Mouse (Mus musculus) liver, embryonic 13.5 days (tissue): ENCODE results near the gene Mmp23. TPM values are rescaled to one million over a fixed set of nuclear protein-coding genes. Genes with fewer than 3 reads are reported as not detected.
"Not testable (repeated sequence)": the region's sequence is repeated elsewhere in the genome, so short reads cannot be mapped to it uniquely, and the experiment has no call there.

Experiments used
- ATAC-seq: fragments of 200-750 bp; cut with Nextera tagmentation; 2 replicates; pipeline ENCODE4 v1.8.0; 2017; ENCODE audit warnings: low read depth, mild to moderate bottlenecking, moderate number of reproducible peaks, moderate library complexity
- DNase-seq: peaks from one replicate; pipeline ENCODE4 v3.0.0; 2022
- H3K27ac ChIP-seq: fragments of 300-500 bp; sonication (generic); 2 replicates; pipeline ENCODE4 v1.5.1; 2015; ENCODE audit warnings: moderate library complexity, mild to moderate bottlenecking, inconsistent platforms
- H3K27me3 ChIP-seq: fragments of 300-500 bp; sonication (generic); 2 replicates; pipeline ENCODE4 v1.6.1; 2015; ENCODE audit warnings: mild to moderate bottlenecking, inconsistent platforms
- H3K36me3 ChIP-seq: fragments of 300-500 bp; sonication (generic); 2 replicates; pipeline ENCODE4 v1.6.1; 2015; ENCODE audit warnings: mild to moderate bottlenecking, inconsistent platforms
- H3K4me1 ChIP-seq: fragments of 300-500 bp; sonication (generic); replicated peaks from 2 replicates; pipeline ENCODE4 v1.6.1; 2015; ENCODE audit warnings: inconsistent platforms
- H3K4me2 ChIP-seq: fragments of 300-500 bp; sonication (generic); 2 replicates; pipeline ENCODE4 v1.6.1; 2015; ENCODE audit warnings: inconsistent platforms, mild to moderate bottlenecking, moderate library complexity
- H3K4me3 ChIP-seq: fragments of 300-500 bp; sonication (generic); replicated peaks from 2 replicates; pipeline ENCODE4 v1.5.1; 2015; ENCODE audit warnings: mild to moderate bottlenecking, inconsistent platforms
- H3K9ac ChIP-seq: fragments of 300-500 bp; sonication (generic); 2 replicates; pipeline ENCODE4 v1.6.1; 2015; ENCODE audit warnings: mild to moderate bottlenecking, inconsistent platforms
- H3K9me3 ChIP-seq: fragments of 300-500 bp; sonication (generic); replicated peaks from 2 replicates; pipeline ENCODE4 v1.6.1; 2016; ENCODE audit warnings: inconsistent platforms
- WGBS: fragments of 180-500 bp; shearing (Covaris S2); methylation state at CpG from one replicate; pipeline ENCODE4 v1.1.7; 2015; ENCODE audit not compliant: insufficient replicate concordance; 5-methylcytosine and 5-hydroxymethylcytosine counted together
- polyA plus RNA-seq: library from polyadenylated mRNA; unstranded; fragments of >200 nt; fragmentation: Nextera tagmentation; extraction: Ambion mirVana; gene quantifications from 2 replicates; pipeline ENCODE4 v1.2.1, GENCODE M21; 2015

The Mmp23 gene
- polyA plus RNA-seq, result 4.9 and 6.0 TPM in 2 replicates

- peaks cover 35% of the 10 kb centered on the region for H3K4me1 ChIP-seq
- no peak for DNase-seq
These were observed at the start of gene Mmp23 for GRCm38 (mm10) chr4:155653086-155653450. Gene Mmp23, minus strand, starts transcription at chr4:155653384.

GRCm38 (mm10) chr4:155700425-155700824 is 47.2 kb upstream of the Mmp23 start:
- H3K27ac ChIP-seq, result no peak overlapping the region
- no peak overlapping the region for H3K9ac ChIP-seq
- peaks cover 8% of the 10 kb centered on the region for H3K4me1 ChIP-seq
- peaks cover 22% of the 10 kb centered on the region for H3K27me3 ChIP-seq
- no peak for ATAC-seq
- no peaks in the 10 kb centered on the region for H3K36me3 ChIP-seq
- no peak overlapping the region for H3K4me2 ChIP-seq
- no peaks in the 10 kb centered on the region for H3K9me3 ChIP-seq
- H3K4me3 ChIP-seq, result no peak overlapping the region
- no peak for DNase-seq

More at GRCm38 (mm10) chr4:155653086-155653450, at the start of gene Mmp23:
- Histone ChIP-seq H3K27me3 (peaks cover 61% of the 10 kb centered on the region), H3K27ac (no peak within 1 kb of the TSS), H3K9ac (peak within 1 kb of the TSS; percentile 29; the same call in 1 of the 2 replicates), H3K36me3 (peaks cover 34% of the 10 kb centered on the region), H3K9me3 (no peaks in the 10 kb centered on the region), H3K4me2 (peak within 1 kb of the TSS; percentile 69), H3K4me3 (peak within 1 kb of the TSS; percentile 47)
- ATAC-seq, result no peak; the same call in 1 of the 2 replicates
- WGBS, result 2% methylated on average over 33 of the region's 33 CpGs

- 57% methylated on average over 16 of the region's 16 CpGs for WGBS
- Histone ChIP-seq H3K9me3 (no peaks in the 10 kb centered on the region), H3K4me2 (no peak overlapping the region), H3K4me3 (no peak overlapping the region), H3K4me1 (peaks cover 13% of the 10 kb centered on the region), H3K9ac (no peak overlapping the region), H3K27me3 (peaks cover 56% of the 10 kb centered on the region), H3K27ac (no peak overlapping the region), H3K36me3 (no peaks in the 10 kb centered on the region)
- no peak for DNase-seq
- ATAC-seq, result no peak
These were observed 43.4 kb upstream of the Mmp23 start for GRCm38 (mm10) chr4:155696261-155697255.

GRCm38 (mm10) chr4:155695531-155696062 is 42.4 kb upstream of the Mmp23 start:
- DNase-seq, result no peak
- 56% methylated on average over 4 of the region's 4 CpGs for WGBS
- Histone ChIP-seq H3K4me1 (peaks cover 13% of the 10 kb centered on the region), H3K9ac (no peak overlapping the region), H3K36me3 (no peaks in the 10 kb centered on the region), H3K9me3 (no peaks in the 10 kb centered on the region), H3K4me2 (no peak overlapping the region), H3K27ac (no peak overlapping the region), H3K27me3 (peaks cover 65% of the 10 kb centered on the region), H3K4me3 (no peak overlapping the region; the same call in 1 of the 2 replicates)
- no peak for ATAC-seq

- no peaks in the 10 kb centered on the region for H3K9me3 ChIP-seq
- peak overlapping the region; percentile 75 for H3K4me2 ChIP-seq
- H3K4me1 ChIP-seq, result peaks cover 13% of the 10 kb centered on the region
- DNase-seq, result no peak
- WGBS, result 1% methylated on average over 89 of the region's 92 CpGs
- peak overlapping the region; percentile 62 for H3K4me3 ChIP-seq
- peaks cover 70% of the 10 kb centered on the region for H3K27me3 ChIP-seq
- H3K36me3 ChIP-seq, result no peaks in the 10 kb centered on the region
- H3K27ac ChIP-seq, result no peak overlapping the region
- peak overlapping the region; percentile 45 for H3K9ac ChIP-seq
- 0 out of 2 replicates have a peak, but pooled peaks have one; percentile 6 for ATAC-seq
These were observed 41.6 kb upstream of the Mmp23 start for GRCm38 (mm10) chr4:155694482-155695401.

- Histone ChIP-seq H3K4me2 (peak within 1 kb of the TSS; percentile 75), H3K4me3 (peak within 1 kb of the TSS; percentile 62), H3K27me3 (peaks cover 70% of the 10 kb centered on the region), H3K9ac (peak within 1 kb of the TSS; percentile 45), H3K36me3 (no peaks in the 10 kb centered on the region), H3K9me3 (no peaks in the 10 kb centered on the region), H3K4me1 (peaks cover 13% of the 10 kb centered on the region), H3K27ac (no peak within 1 kb of the TSS)
- no peak for DNase-seq
- ATAC-seq, result peak; percentile 27; the same call in 1 of the 2 replicates
- under 1% methylated on average over 29 of the region's 47 CpGs for whole genome bisulfite sequencing
These were observed 40.9 kb upstream of the Mmp23 start, which contains the start of gene Fndc10 for GRCm38 (mm10) chr4:155694111-155694481. Gene Fndc10, plus strand, starts transcription at chr4:155694342.

GRCm38 (mm10) chr4:155692421-155692820 is 39.2 kb upstream of the Mmp23 start:
- peaks cover 67% of the 10 kb centered on the region for H3K27me3 ChIP-seq
- DNase-seq, result no peak
- no peak overlapping the region for H3K4me2 ChIP-seq
- no peak overlapping the region for H3K27ac ChIP-seq
- no peaks in the 10 kb centered on the region for H3K36me3 ChIP-seq
- H3K4me1 ChIP-seq, result peaks cover 13% of the 10 kb centered on the region
- no peaks in the 10 kb centered on the region for H3K9me3 ChIP-seq
- no peak overlapping the region for H3K9ac ChIP-seq
- 0 out of 2 replicates have a peak, but pooled peaks have one; percentile 26 for ATAC-seq
- 90% methylated on average over 3 of the region's 3 CpGs for WGBS
- H3K4me3 ChIP-seq, result no peak overlapping the region

GRCm38 (mm10) chr4:155690571-155691375 is 37.6 kb upstream of the Mmp23 start:
- Histone ChIP-seq H3K9ac (no peak overlapping the region), H3K27ac (no peak overlapping the region), H3K9me3 (no peaks in the 10 kb centered on the region), H3K27me3 (peaks cover 52% of the 10 kb centered on the region), H3K4me1 (peaks cover 13% of the 10 kb centered on the region), H3K4me3 (no peak overlapping the region), H3K4me2 (no peak overlapping the region), H3K36me3 (no peaks in the 10 kb centered on the region)
- DNase-seq, result no peak
- 63% methylated on average over 12 of the region's 12 CpGs for WGBS
- ATAC-seq, result no peak

GRCm38 (mm10) chr4:155687764-155688163 is 34.6 kb upstream of the Mmp23 start:
- not testable (repeated sequence) for H3K9ac ChIP-seq, ATAC-seq, H3K4me3 ChIP-seq, H3K4me1 ChIP-seq, H3K36me3 ChIP-seq, H3K27ac ChIP-seq, H3K4me2 ChIP-seq, DNase-seq, H3K9me3 ChIP-seq
- H3K27me3 ChIP-seq, result peaks cover 22% of the 10 kb centered on the region
- WGBS, result 76% methylated on average over 4 of the region's 4 CpGs

- not testable (repeated sequence) for ATAC-seq, H3K27me3 ChIP-seq, H3K4me3 ChIP-seq, H3K4me2 ChIP-seq, H3K4me1 ChIP-seq, H3K9me3 ChIP-seq, H3K36me3 ChIP-seq, DNase-seq, H3K27ac ChIP-seq, H3K9ac ChIP-seq
- 75% methylated on average over 16 of the region's 19 CpGs for WGBS
These were observed 30.6 kb upstream of the Mmp23 start for GRCm38 (mm10) chr4:155683670-155684277.
